Mouse (Mus musculus) olfactory bulb, adult 2 months (tissue): ENCODE results near the gene Tab2. TPM values are rescaled to one million over a fixed set of nuclear protein-coding genes. Genes with fewer than 3 reads are reported as not detected.

ENCODE experiments used
- H3K27ac ChIP-seq: fragments of 200-500 bp; 2 replicates; pipeline ENCODE4 v1.5.1; 2012; ENCODE audit warnings: low read depth, low read length; ENCODE audit not compliant: insufficient read depth
- H3K4me1 ChIP-seq: fragments of 200-500 bp; 2 replicates; pipeline ENCODE4 v1.6.1; 2012; ENCODE audit warnings: low read length; ENCODE audit not compliant: control insufficient read depth, insufficient read depth
- H3K4me3 ChIP-seq: fragments of 200-500 bp; 2 replicates; pipeline ENCODE4 v1.5.1; 2012; ENCODE audit warnings: mild to moderate bottlenecking, low read depth, low read length, moderate library complexity; ENCODE audit not compliant: insufficient read depth
- CTCF ChIP-seq: fragments of 200-500 bp; IDR thresholded peaks from 2 replicates; pipeline ENCODE4 v1.5.1; 2012; ENCODE audit warnings: low read depth, mild to moderate bottlenecking, low read length, moderate library complexity; ENCODE audit not compliant: insufficient read depth
- POLR2A ChIP-seq: fragments of 200-500 bp; IDR thresholded peaks from 2 replicates; pipeline ENCODE4 v1.6.1; 2012; ENCODE audit warnings: mild to moderate bottlenecking, low read depth, low read length, moderate library complexity; ENCODE audit not compliant: insufficient read depth
- WGBS: fragments of 180-500 bp; shearing (Covaris S2); methylation state at CpG from one replicate; pipeline ENCODE4 v1.1.7; 2018; 5-methylcytosine and 5-hydroxymethylcytosine counted together
- polyA plus RNA-seq: library from polyadenylated mRNA; stranded (reverse); fragments of >200 nt; gene quantifications from 2 replicates; pipeline ENCODE4 v1.2.4, GENCODE M21; 2012; ENCODE audit warnings: low replicate concordance; ENCODE audit not compliant: missing spikeins, insufficient read depth, insufficient read length

The Tab2 gene
- polyA plus RNA-seq: 91.5 TPM in 1 of 2 replicates, not detected in the other

GRCm38 (mm10) chr10:7956228-7957001 lies at the start of gene Tab2:
TSS of gene Tab2 (minus strand) at chr10:7956230.
- TF ChIP-seq POLR2A (peak; percentile 57; the same call in 1 of the 2 replicates), CTCF (no peak)

GRCm38 (mm10) chr10:7992258-7992919 lies 36.4 kb upstream of the Tab2 start:
- Histone ChIP-seq H3K4me3 (no peak overlapping the region), H3K27ac (no peak overlapping the region), H3K4me1 (no peaks in the 10 kb centered on the region)
- WGBS: 80% methylated on average over 10 of the region's 10 CpGs
- TF ChIP-seq POLR2A (no peak), CTCF (no peak)

More at GRCm38 (mm10) chr10:7956228-7957001, at the start of gene Tab2:
- WGBS: 1% methylated on average over 97 of the region's 97 CpGs
- Histone ChIP-seq H3K4me1 (no peaks in the 10 kb centered on the region), H3K27ac (peak within 1 kb of the TSS; percentile 81), H3K4me3 (peak within 1 kb of the TSS; percentile 97)

- no peak overlapping the region for H3K27ac ChIP-seq
- TF ChIP-seq POLR2A (no peak), CTCF (no peak)
- WGBS: 84% methylated on average over 5 of the region's 5 CpGs
- H3K4me1 ChIP-seq: no peaks in the 10 kb centered on the region
- H3K4me3 ChIP-seq: no peak overlapping the region
These were observed 35.6 kb upstream of the Tab2 start for GRCm38 (mm10) chr10:7991596-7991995.

- Histone ChIP-seq H3K4me1 (no peaks in the 10 kb centered on the region), H3K27ac (no peak overlapping the region), H3K4me3 (no peak overlapping the region)
- TF ChIP-seq CTCF (no peak), POLR2A (no peak)
- 92% methylated on average over 8 of the region's 8 CpGs for WGBS
These were observed 31.5 kb upstream of the Tab2 start for GRCm38 (mm10) chr10:7987521-7987920.

- H3K4me1 ChIP-seq: no peaks in the 10 kb centered on the region
- H3K4me3 ChIP-seq: no peak overlapping the region
- no peak overlapping the region for H3K27ac ChIP-seq
- whole genome bisulfite sequencing: 97% methylated on average over 9 of the region's 9 CpGs
- TF ChIP-seq POLR2A (no peak), CTCF (no peak)
These were observed 20.4 kb upstream of the Tab2 start for GRCm38 (mm10) chr10:7976462-7976861.

GRCm38 (mm10) chr10:7968747-7969280 lies 12.8 kb upstream of the Tab2 start:
- WGBS: 99% methylated on average over 2 of the region's 2 CpGs
- Histone ChIP-seq H3K4me1 (no peaks in the 10 kb centered on the region), H3K27ac (no peak overlapping the region), H3K4me3 (no peak overlapping the region)
- TF ChIP-seq CTCF (no peak), POLR2A (no peak)

- Histone ChIP-seq H3K27ac (no peak overlapping the region), H3K4me1 (no peaks in the 10 kb centered on the region), H3K4me3 (no peak overlapping the region)
- TF ChIP-seq POLR2A: no peak
- TF ChIP-seq CTCF: no peak
- WGBS: 83% methylated on average over 3 of the region's 3 CpGs
These were observed 11.1 kb upstream of the Tab2 start for GRCm38 (mm10) chr10:7967096-7967495.

GRCm38 (mm10) chr10:7959073-7959472 lies 3.0 kb upstream of the Tab2 start:
- no peak for TF ChIP-seq CTCF
- no peak for TF ChIP-seq POLR2A
- no peaks in the 10 kb centered on the region for H3K4me1 ChIP-seq
- no peak overlapping the region for H3K27ac ChIP-seq
- 72% methylated on average over 6 of the region's 6 CpGs for WGBS
- no peak overlapping the region for H3K4me3 ChIP-seq

GRCm38 (mm10) chr10:7955634-7956121 lies 352 bp downstream of the Tab2 start:
- no peaks in the 10 kb centered on the region for H3K4me1 ChIP-seq
- 1% methylated on average over 35 of the region's 76 CpGs for WGBS
- H3K27ac ChIP-seq: no peak overlapping the region
- H3K4me3 ChIP-seq: peak overlapping the region; percentile 97
- TF ChIP-seq CTCF (no peak), POLR2A (no peak)
